Mouse (Mus musculus) small intestine, adult 2 months (tissue): ENCODE measurements at regions not wholly inside any gene's neighbourhood (a gene's known extent, or its start where the extent isn't known, plus 50 kb on each side); places are given as distances from the start of the nearest gene placed in this dataset.

ENCODE experiments used
- H3K27ac ChIP-seq: fragments of 200-500 bp; 2 replicates; pipeline ENCODE4 v1.5.1; 2012; ENCODE audit warnings: low read depth, low read length, control low read depth, inconsistent platforms; ENCODE audit not compliant: insufficient read depth
- H3K27me3 ChIP-seq: fragments of 200-500 bp; 2 replicates; pipeline ENCODE4 v1.6.1; 2012; ENCODE audit warnings: mild to moderate bottlenecking, moderate library complexity, low read length, inconsistent platforms; ENCODE audit not compliant: control insufficient read depth, insufficient read depth
- H3K36me3 ChIP-seq: fragments of 200-500 bp; 2 replicates; pipeline ENCODE4 v1.6.1; 2012; ENCODE audit warnings: mild to moderate bottlenecking, low read length, control low read depth, inconsistent platforms; ENCODE audit not compliant: control insufficient read depth, insufficient read depth
- H3K4me1 ChIP-seq: fragments of 200-500 bp; 2 replicates; pipeline ENCODE4 v1.6.1; 2012; ENCODE audit warnings: low read length, inconsistent platforms, mixed read lengths; ENCODE audit not compliant: control insufficient read depth, insufficient read depth, insufficient read length
- H3K4me3 ChIP-seq: fragments of 200-500 bp; 2 replicates; pipeline ENCODE4 v1.5.1; 2012; ENCODE audit warnings: low read depth, mild to moderate bottlenecking, control low read depth, inconsistent platforms, low read length, moderate library complexity
- CTCF ChIP-seq: fragments of 200-500 bp; IDR thresholded peaks from 2 replicates; pipeline ENCODE4 v1.5.1; 2012; ENCODE audit warnings: low read depth, mild to moderate bottlenecking, control low read depth, inconsistent platforms, low read length, moderate library complexity, mixed read lengths; ENCODE audit not compliant: insufficient replicate concordance, insufficient read length; ENCODE audit errors: extremely low read depth
- POLR2A ChIP-seq: fragments of 200-500 bp; IDR thresholded peaks from 2 replicates; pipeline ENCODE4 v1.6.1; 2012; ENCODE audit warnings: low read depth, mild to moderate bottlenecking, control low read depth, inconsistent platforms, low read length, moderate library complexity
- WGBS: fragments of 180-500 bp; shearing (Covaris S2); methylation state at CpG from one replicate; pipeline ENCODE4 v1.1.7; 2018; 5-methylcytosine and 5-hydroxymethylcytosine counted together

DNA sequence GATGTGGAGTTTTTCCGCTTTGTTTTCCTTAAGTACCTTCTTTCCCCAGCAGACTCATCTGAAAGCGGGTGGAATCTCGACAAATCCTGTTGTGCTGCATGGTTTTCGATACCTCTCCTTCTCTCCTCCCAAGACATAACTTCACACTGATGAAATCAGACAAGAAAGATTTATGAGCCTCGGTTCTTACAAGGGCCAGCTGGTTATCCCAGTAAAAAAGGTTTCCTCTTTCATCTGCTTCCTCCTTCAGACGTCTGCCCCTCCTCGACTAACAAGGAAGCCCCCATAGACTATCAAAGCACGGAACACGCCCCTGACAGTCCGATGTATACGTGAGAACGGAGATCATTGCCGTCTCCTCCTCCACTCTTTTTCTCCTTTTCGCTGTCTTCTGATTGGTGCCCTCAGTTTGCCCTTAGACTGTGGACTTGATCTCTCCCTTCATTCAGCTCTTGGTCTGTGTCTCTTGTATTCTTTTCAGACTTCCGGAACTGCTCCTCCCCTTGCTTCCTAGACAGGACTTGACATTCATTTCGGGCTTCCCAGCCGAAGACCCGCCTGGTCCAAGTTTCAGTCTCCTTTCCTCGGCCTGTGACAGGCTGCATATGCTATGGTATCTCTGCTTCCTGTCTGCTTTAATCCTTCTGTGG lies 474.4 kb downstream of the Klf5 start:
- H3K4me1 ChIP-seq = peaks cover 10% of the 10 kb centered on the region
- 11% methylated on average over 19 of the region's 19 CpGs for WGBS
- no peak for TF ChIP-seq POLR2A
- no peak for TF ChIP-seq CTCF
- peak overlapping the region; percentile 88 for H3K27ac ChIP-seq
- peak overlapping the region; percentile 15; the same call in 1 of the 2 replicates for H3K4me3 ChIP-seq
- no peaks in the 10 kb centered on the region for H3K27me3 ChIP-seq
- no peaks in the 10 kb centered on the region for H3K36me3 ChIP-seq

- Histone ChIP-seq H3K27me3 (no peaks in the 10 kb centered on the region), H3K4me3 (no peak overlapping the region), H3K36me3 (no peaks in the 10 kb centered on the region), H3K27ac (peak overlapping the region; percentile 82), H3K4me1 (peaks cover 1% of the 10 kb centered on the region)
- TF ChIP-seq POLR2A = no peak
- TF ChIP-seq CTCF = no peak
- 17% methylated on average over 8 of the region's 8 CpGs for WGBS
Measured at GRCm38 (mm10) chr14:99778477-99778876, 480.0 kb downstream of the Klf5 start.

DNA sequence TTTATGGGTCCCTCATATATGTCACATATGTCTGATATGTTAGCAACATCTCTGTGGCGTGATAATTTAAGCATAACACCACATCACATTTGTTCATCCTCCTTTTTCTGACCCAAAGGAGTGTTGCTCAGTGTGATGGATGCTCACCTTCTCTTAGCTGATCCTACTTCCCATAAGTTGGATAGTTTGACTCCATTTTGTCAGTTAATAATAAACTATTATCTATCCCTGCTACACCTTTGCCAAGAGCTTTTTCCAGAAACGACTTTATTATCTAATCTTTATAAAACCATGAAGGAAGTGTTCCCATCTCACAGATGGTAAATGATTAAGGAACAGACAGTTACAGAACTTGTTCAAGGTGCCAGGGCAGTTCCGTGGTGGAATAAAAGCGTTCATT lies 480.5 kb downstream of the Klf5 start:
- TF ChIP-seq POLR2A = no peak
- no peak for TF ChIP-seq CTCF
- Histone ChIP-seq H3K27me3 (no peaks in the 10 kb centered on the region), H3K27ac (peak overlapping the region; percentile 82), H3K4me3 (no peak overlapping the region), H3K4me1 (peaks cover 3% of the 10 kb centered on the region), H3K36me3 (no peaks in the 10 kb centered on the region)
- WGBS = 28% methylated on average over 4 of the region's 4 CpGs

DNA sequence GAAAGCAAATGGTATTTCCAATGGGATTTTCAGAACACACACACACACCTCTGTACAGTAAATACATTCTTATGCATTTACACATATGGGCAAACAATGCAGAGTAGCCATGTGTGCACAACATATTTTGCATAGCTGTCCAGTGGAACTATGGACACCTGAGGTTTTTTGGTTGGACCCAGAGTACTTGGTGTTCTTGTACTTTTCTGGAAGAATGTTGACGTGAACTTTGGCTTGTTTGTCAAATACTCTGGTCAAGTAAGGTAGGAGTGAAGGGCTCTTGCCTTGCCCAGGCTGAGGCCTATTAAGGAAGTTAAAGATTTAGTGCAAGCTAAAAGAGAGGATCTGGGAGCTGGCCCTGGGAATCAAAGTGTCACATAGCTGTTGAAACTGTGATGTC lies 485.2 kb downstream of the Klf5 start:
- Histone ChIP-seq H3K4me3 (no peak overlapping the region), H3K27ac (no peak overlapping the region), H3K4me1 (peaks cover 4% of the 10 kb centered on the region; the same call in 1 of the 2 replicates), H3K36me3 (no peaks in the 10 kb centered on the region), H3K27me3 (no peaks in the 10 kb centered on the region)
- WGBS = 61% methylated on average over 1 of the region's 1 CpGs
- TF ChIP-seq CTCF (no peak), POLR2A (no peak)

DNA sequence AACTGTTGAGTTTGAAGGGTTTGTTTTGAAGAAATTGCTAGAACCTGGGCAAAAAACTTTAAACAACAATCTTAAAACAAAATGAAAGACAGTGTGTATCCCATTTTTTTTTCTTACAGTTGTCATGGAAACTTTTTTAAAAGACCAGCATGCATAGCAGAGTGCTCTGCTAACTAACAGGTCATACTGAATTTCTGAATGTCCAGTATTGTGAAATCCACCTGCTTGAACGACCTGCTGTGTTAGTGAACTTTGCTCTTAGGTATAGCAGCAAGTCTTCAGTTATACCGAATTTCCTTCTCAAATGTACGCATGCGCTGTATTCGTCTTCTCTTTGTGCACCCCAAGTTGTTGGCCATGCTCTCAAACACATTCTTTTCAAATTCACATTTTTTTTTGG lies 486.6 kb downstream of the Klf5 start:
- Histone ChIP-seq H3K4me3 (no peak overlapping the region), H3K27me3 (no peaks in the 10 kb centered on the region), H3K36me3 (no peaks in the 10 kb centered on the region), H3K4me1 (peaks cover 3% of the 10 kb centered on the region; the same call in 1 of the 2 replicates), H3K27ac (no peak overlapping the region)
- WGBS = 72% methylated on average over 5 of the region's 5 CpGs
- TF ChIP-seq POLR2A = no peak
- no peak for TF ChIP-seq CTCF

DNA sequence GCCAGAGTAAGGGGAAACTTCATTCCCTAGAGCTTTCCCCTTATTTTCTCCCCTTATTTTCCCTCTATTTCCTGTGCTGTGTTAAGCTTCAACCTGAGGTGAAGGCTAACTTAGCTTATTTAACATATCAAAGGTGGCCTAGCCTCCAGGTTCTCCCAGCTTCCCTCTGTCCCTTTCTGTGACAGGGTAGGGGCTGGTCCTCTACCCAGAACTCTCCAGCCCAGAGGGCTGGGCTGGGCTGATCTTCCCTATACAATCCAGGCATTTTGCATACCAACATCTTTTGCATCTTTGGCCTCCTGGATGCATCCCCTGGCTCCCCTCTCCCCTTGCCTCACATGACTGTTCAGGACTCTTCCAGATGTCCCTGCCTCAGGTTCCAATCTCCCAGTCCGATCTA lies 487.9 kb downstream of the Klf5 start:
- H3K36me3 ChIP-seq = no peaks in the 10 kb centered on the region
- 100% methylated on average over 1 of the region's 1 CpGs for WGBS
- no peak overlapping the region for H3K27ac ChIP-seq
- H3K4me3 ChIP-seq = no peak overlapping the region
- H3K4me1 ChIP-seq = peaks cover 3% of the 10 kb centered on the region; the same call in 1 of the 2 replicates
- TF ChIP-seq POLR2A (no peak), CTCF (no peak)
- no peaks in the 10 kb centered on the region for H3K27me3 ChIP-seq

- Histone ChIP-seq H3K4me3 (no peak overlapping the region), H3K27ac (no peak overlapping the region), H3K4me1 (peaks cover 3% of the 10 kb centered on the region; the same call in 1 of the 2 replicates), H3K27me3 (no peaks in the 10 kb centered on the region), H3K36me3 (no peaks in the 10 kb centered on the region)
- TF ChIP-seq CTCF = no peak
- TF ChIP-seq POLR2A = no peak
- WGBS = 80% methylated on average over 3 of the region's 3 CpGs
Measured at GRCm38 (mm10) chr14:99788185-99788584, 489.7 kb downstream of the Klf5 start.
